ENCODE assay signal across 20 mouse cellular contexts in the genomic region with DNA sequence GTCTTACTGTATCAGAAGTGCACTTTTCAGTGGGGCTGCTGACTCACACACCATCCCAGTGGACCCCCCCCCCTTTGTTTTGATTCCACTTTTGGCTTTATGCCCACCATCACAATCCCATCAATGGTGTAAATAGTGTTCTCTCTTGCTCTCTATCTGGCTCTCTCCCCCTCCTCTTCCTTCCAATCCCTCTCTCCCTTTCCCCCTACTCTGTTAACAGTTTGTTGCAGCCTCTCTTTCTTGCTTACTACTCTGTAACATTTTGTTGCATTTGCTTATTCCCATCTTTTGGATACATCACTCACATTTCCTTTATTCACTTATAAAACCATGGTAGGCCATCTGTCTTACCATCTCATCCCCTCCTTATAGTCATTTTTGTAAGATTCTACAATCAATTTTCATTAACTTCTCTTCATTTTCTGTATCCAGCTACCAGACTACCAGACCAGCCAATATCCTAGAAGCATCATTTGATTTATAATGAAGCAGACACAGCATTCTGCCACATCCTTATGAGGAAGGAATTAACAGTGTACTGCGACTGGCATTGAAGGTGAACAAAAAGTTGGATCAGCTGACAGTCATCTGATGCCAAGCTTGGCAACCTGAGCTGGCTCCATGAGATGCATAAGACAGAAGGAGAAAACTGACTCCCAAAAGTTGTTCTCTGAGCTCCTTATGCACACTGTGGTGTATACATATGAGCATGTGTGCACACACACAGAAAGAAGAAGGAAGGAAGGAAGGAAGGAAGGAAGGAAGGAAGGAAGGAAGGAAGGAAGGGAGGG.
A peak's percentile ranks its signal among the peaks of the same experiment; 100 is the strongest.
DNase-seq lines count a peak whose midpoint lies in the region; ATAC-seq lines count a peak whose summit lies in the region.
"Had no signal": no experiment of that assay in that cellular context is flagged by ENCODE, and none has a peak within 500 bp of the region (broad histone marks: within the 10 kb centered on the region; RNA-seq: fewer than 3 reads in every experiment).

No protein-coding gene starts in this region.

- no peak overlapping the region for H3K4me3 ChIP-seq in forebrain, embryonic 13.5 days
- H3K4me3 ChIP-seq in forebrain, embryonic 12.5 days (replicated peaks) = no peak overlapping the region
- no peak overlapping the region for H3K4me3 ChIP-seq in midbrain, embryonic 15.5 days
- no peak overlapping the region for H3K4me3 ChIP-seq in midbrain, embryonic 13.5 days (replicated peaks)
- H3K4me3 ChIP-seq: embryonic facial prominence, embryonic 15.5 days; erythroblast, embryonic 14.5 days; gastrocnemius, adult 2 months; heart, embryonic 12.5 days; hindbrain, embryonic 10.5 days; intestine, embryonic 15.5 days had no signal

- H3K9me3 ChIP-seq in forebrain, embryonic 13.5 days (replicated peaks) = no peaks in the 10 kb centered on the region
- H3K9me3 ChIP-seq in forebrain, embryonic 12.5 days = no peaks in the 10 kb centered on the region
- no peaks in the 10 kb centered on the region for H3K9me3 ChIP-seq in midbrain, embryonic 15.5 days
- H3K9me3 ChIP-seq in midbrain, embryonic 13.5 days = no peaks in the 10 kb centered on the region
- H3K9me3 ChIP-seq: embryonic facial prominence, embryonic 15.5 days; heart, embryonic 12.5 days; hindbrain, embryonic 10.5 days; intestine, embryonic 15.5 days had no signal

- H3K36me3 ChIP-seq in forebrain, embryonic 13.5 days (ENCODE audit: poor library complexity, severe bottlenecking) = no peaks in the 10 kb centered on the region
- H3K36me3 ChIP-seq in forebrain, embryonic 12.5 days (replicated peaks) = no peaks in the 10 kb centered on the region
- no peaks in the 10 kb centered on the region for H3K36me3 ChIP-seq in midbrain, embryonic 15.5 days (replicated peaks)
- H3K36me3 ChIP-seq in midbrain, embryonic 13.5 days = no peaks in the 10 kb centered on the region
- H3K36me3 ChIP-seq: embryonic facial prominence, embryonic 15.5 days; heart, embryonic 12.5 days; hindbrain, embryonic 10.5 days; intestine, embryonic 15.5 days had no signal

- no peak overlapping the region for H3K4me2 ChIP-seq in forebrain, embryonic 13.5 days
- no peak overlapping the region for H3K4me2 ChIP-seq in forebrain, embryonic 12.5 days
- H3K4me2 ChIP-seq in midbrain, embryonic 15.5 days = no peak overlapping the region
- no peak overlapping the region for H3K4me2 ChIP-seq in midbrain, embryonic 13.5 days (replicated peaks)
- H3K4me2 ChIP-seq: embryonic facial prominence, embryonic 15.5 days; heart, embryonic 12.5 days; hindbrain, embryonic 14.5 days; intestine, embryonic 15.5 days had no signal

- ATAC-seq in forebrain, embryonic 13.5 days = peak; percentile 33; the same call in 1 of the 2 replicates
- no peak for ATAC-seq in forebrain, embryonic 12.5 days (ENCODE audit: low FRiP score)
- ATAC-seq in midbrain, embryonic 15.5 days (replicated peaks) = 0 out of 2 replicates have a peak, but pooled peaks have one; percentile 11
- no peak for ATAC-seq in midbrain, embryonic 13.5 days

- H3K27me3 ChIP-seq in forebrain, embryonic 13.5 days = no peaks in the 10 kb centered on the region
- no peaks in the 10 kb centered on the region for H3K27me3 ChIP-seq in forebrain, embryonic 12.5 days
- no peaks in the 10 kb centered on the region for H3K27me3 ChIP-seq in midbrain, embryonic 15.5 days (replicated peaks)
- H3K27me3 ChIP-seq in midbrain, embryonic 13.5 days = no peaks in the 10 kb centered on the region
- H3K27me3 ChIP-seq: embryonic facial prominence, embryonic 15.5 days; heart, embryonic 12.5 days; intestine, embryonic 15.5 days had no signal

- peak; percentile 22 for DNase-seq in brain, embryonic 18.5 days (ENCODE audit: low read depth, low spot score)
- DNase-seq in left cerebral cortex, adult 8-10 months (ENCODE audit: low spot score in 2 of 2) = no peak
- no peak for DNase-seq in MN1 (ENCODE audit: low spot score)
- DNase-seq: adrenal gland, adult 8-10 months; adrenal gland, postnatal 36 days; cerebellum, adult 18-20 months; cerebellum, postnatal 25 days; gastrocnemius, adult 2 months; gastrocnemius, postnatal 25 days; kidney, adult 2 months had no signal

- WGBS in forebrain, embryonic 13.5 days = 63% methylated on average over 1 of the region's 1 CpGs
- WGBS in forebrain, embryonic 12.5 days = 70% methylated on average over 1 of the region's 1 CpGs
- 68% methylated on average over 1 of the region's 1 CpGs for WGBS in midbrain, embryonic 15.5 days
- 82% methylated on average over 1 of the region's 1 CpGs for WGBS in midbrain, embryonic 13.5 days

- H3K4me1 ChIP-seq in forebrain, embryonic 13.5 days = no peaks in the 10 kb centered on the region
- no peaks in the 10 kb centered on the region for H3K4me1 ChIP-seq in forebrain, embryonic 12.5 days
- no peaks in the 10 kb centered on the region for H3K4me1 ChIP-seq in midbrain, embryonic 15.5 days
- no peaks in the 10 kb centered on the region; the same call in 1 of the 2 replicates for H3K4me1 ChIP-seq in midbrain, embryonic 13.5 days (replicated peaks)
- H3K4me1 ChIP-seq: embryonic facial prominence, embryonic 15.5 days; heart, embryonic 12.5 days; hindbrain, embryonic 10.5 days; intestine, embryonic 15.5 days had no signal

- no peak overlapping the region for H3K9ac ChIP-seq in forebrain, embryonic 13.5 days
- no peak overlapping the region for H3K9ac ChIP-seq in forebrain, embryonic 12.5 days
- no peak overlapping the region for H3K9ac ChIP-seq in midbrain, embryonic 15.5 days
- H3K9ac ChIP-seq in midbrain, embryonic 13.5 days (replicated peaks) = no peak overlapping the region
- H3K9ac ChIP-seq: embryonic facial prominence, embryonic 15.5 days; heart, embryonic 12.5 days; hindbrain, embryonic 14.5 days; intestine, embryonic 15.5 days had no signal

- no peak overlapping the region for H3K27ac ChIP-seq in forebrain, embryonic 13.5 days
- no peak overlapping the region for H3K27ac ChIP-seq in forebrain, embryonic 12.5 days
- no peak overlapping the region for H3K27ac ChIP-seq in midbrain, embryonic 15.5 days
- no peak overlapping the region for H3K27ac ChIP-seq in midbrain, embryonic 13.5 days
- H3K27ac ChIP-seq: embryonic facial prominence, embryonic 15.5 days; gastrocnemius, adult 2 months; hindbrain, embryonic 10.5 days; hindbrain, embryonic 14.5 days; intestine, embryonic 15.5 days had no signal

Comparison
In these comparisons a context has a peak if more than half of its experiments do, and no peak if none do; other contexts are left out.
1. ATAC-seq: peak in forebrain, embryonic 13.5 days (single experiment) and midbrain, embryonic 15.5 days (single experiment); none in forebrain, embryonic 12.5 days (single experiment) and midbrain, embryonic 13.5 days (single experiment).